Mouse (Mus musculus) spleen, embryonic (tissue): Measurements from ENCODE around the gene Tifab.

Source experiments
- CTCF ChIA-PET: fragments of 350-600 bp; sonication (Branson Sonifier 250); formaldehyde crosslinking; loops from one replicate; lab custom pipeline; 2022; lab: Charles Lee

The Tifab gene

GRCm38 (mm10) chr13:56181424-56181823 lies 2.7 kb upstream of the Tifab start:
- CTCF ChIA-PET, result no interaction called here

GRCm38 (mm10) chr13:56176310-56176709 lies 2.4 kb downstream of the Tifab start:
- CTCF ChIA-PET, result interaction anchor here (1.1 kb wide), 1 partner anchor 11 kb away, joined by 3 read pairs; no protein-coding TSS in a partner anchor

- CTCF ChIA-PET, result interaction anchor here (1.1 kb wide), 1 partner anchor 11 kb away, joined by 3 read pairs; no protein-coding TSS in a partner anchor
Observed at GRCm38 (mm10) chr13:56175848-56176247, 2.8 kb downstream of the Tifab start.

- CTCF ChIA-PET, result interaction anchor here (0.6 to 0.8 kb wide), 3 partner anchors 20 to 35 kb away, joined by 3 to 5 read pairs (median 3); no protein-coding TSS in a partner anchor
Observed at GRCm38 (mm10) chr13:56172901-56173545, 5.7 kb downstream of the Tifab start.

GRCm38 (mm10) chr13:56172106-56172505 lies 6.6 kb downstream of the Tifab start:
- CTCF ChIA-PET, result no interaction called here

GRCm38 (mm10) chr13:56168403-56168781 lies 10.3 kb downstream of the Tifab start:
- CTCF ChIA-PET, result interaction anchor here (0.6 to 0.7 kb wide), 2 partner anchors 17 to 110 kb away, joined by 3 to 14 read pairs; no protein-coding TSS in a partner anchor

- CTCF ChIA-PET, result interaction anchor here (0.6 to 1.7 kb wide), 3 partner anchors 14 to 109 kb away, joined by 3 to 8 read pairs (median 4); no protein-coding TSS in a partner anchor
Observed at GRCm38 (mm10) chr13:56167446-56168402, 11.0 kb downstream of the Tifab start.

- CTCF ChIA-PET, result no interaction called here
Observed at GRCm38 (mm10) chr13:56165561-56165960, 13.1 kb downstream of the Tifab start.

GRCm38 (mm10) chr13:56164372-56164771 lies 14.3 kb downstream of the Tifab start:
- CTCF ChIA-PET, result interaction anchor here (1.0 kb wide), 1 partner anchor 11 kb away, joined by 3 read pairs; no protein-coding TSS in a partner anchor

GRCm38 (mm10) chr13:56163751-56164150 lies 14.9 kb downstream of the Tifab start:
- CTCF ChIA-PET, result no interaction called here

GRCm38 (mm10) chr13:56162859-56163258 lies 15.8 kb downstream of the Tifab start:
- CTCF ChIA-PET, result no interaction called here

- CTCF ChIA-PET, result no interaction called here
Observed at GRCm38 (mm10) chr13:56159614-56160363, 18.9 kb downstream of the Tifab start.

- CTCF ChIA-PET, result no interaction called here
Observed at GRCm38 (mm10) chr13:56159016-56159601, 19.6 kb downstream of the Tifab start.

- CTCF ChIA-PET, result no interaction called here
Observed at GRCm38 (mm10) chr13:56155671-56156070, 23.0 kb downstream of the Tifab start.

- CTCF ChIA-PET, result interaction anchor here (0.6 kb wide), 1 partner anchor 486 kb away, joined by 3 read pairs; no protein-coding TSS in a partner anchor
Observed at GRCm38 (mm10) chr13:56155048-56155447, 23.6 kb downstream of the Tifab start.

GRCm38 (mm10) chr13:56152773-56153460 lies 25.8 kb downstream of the Tifab start:
- CTCF ChIA-PET, result interaction anchor here (0.6 to 0.8 kb wide), 2 partner anchors 14 to 20 kb away, joined by 5 to 8 read pairs; no protein-coding TSS in a partner anchor

- CTCF ChIA-PET, result interaction anchor here (0.5 to 0.6 kb wide), 3 partner anchors 17 to 1511 kb away, joined by 3 to 14 read pairs (median 3); no protein-coding TSS in a partner anchor
Observed at GRCm38 (mm10) chr13:56151404-56152226, 27.1 kb downstream of the Tifab start.

GRCm38 (mm10) chr13:56145523-56145922 lies 33.2 kb downstream of the Tifab start:
- CTCF ChIA-PET, result no interaction called here

GRCm38 (mm10) chr13:56144021-56144420 lies 34.7 kb downstream of the Tifab start:
- CTCF ChIA-PET, result no interaction called here
